Mouse (Mus musculus) thymus, adult 2 months (tissue): Measurements from ENCODE around the gene Sdc1.

Experiments used
- CTCF ChIP-seq: fragments of 200-500 bp; IDR thresholded peaks from 2 replicates; pipeline ENCODE4 v1.5.1; 2012; ENCODE audit warnings: mild to moderate bottlenecking, control low read depth, low read length, moderate library complexity, borderline replicate concordance; ENCODE audit not compliant: control insufficient read depth, poor library complexity, insufficient read depth; ENCODE audit errors: extremely low read depth
- POLR2A ChIP-seq: fragments of 200-500 bp; IDR thresholded peaks from 2 replicates; pipeline ENCODE4 v1.6.1; 2012; ENCODE audit warnings: mild to moderate bottlenecking, low read length, control low read depth, moderate library complexity; ENCODE audit not compliant: control insufficient read depth, poor library complexity, insufficient read depth; ENCODE audit errors: extremely low read depth

DNA sequence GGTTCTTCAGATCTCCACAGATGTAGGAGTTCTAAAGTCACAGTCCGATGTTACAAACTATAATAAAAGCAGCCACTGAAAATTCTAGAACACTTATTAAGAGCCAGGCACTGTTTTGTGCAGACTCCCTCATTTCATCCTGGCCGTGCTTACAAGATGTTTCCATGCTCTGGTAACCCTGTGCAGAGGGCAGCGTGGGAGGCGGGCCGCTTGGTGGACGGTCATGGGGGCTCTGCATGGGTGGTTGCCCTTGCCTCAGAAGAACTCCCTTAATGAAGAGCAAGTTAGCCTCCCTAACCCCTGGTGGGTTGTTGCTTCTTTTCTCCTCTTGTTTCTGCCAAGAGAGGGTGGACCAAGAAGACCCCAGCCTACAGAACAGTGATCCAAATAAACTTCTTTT lies 11.3 kb upstream of the Sdc1 start:
- TF ChIP-seq POLR2A (no peak), CTCF (no peak)
